Mouse (Mus musculus) adrenal gland, postnatal 14 days (tissue): ENCODE measurements around the gene Cox14. TPM values are rescaled to one million over a fixed set of nuclear protein-coding genes. Genes with fewer than 3 reads are reported as not detected.
"Not testable (repeated sequence)": the region's sequence is repeated elsewhere in the genome, so short reads cannot be mapped to it uniquely, and the experiment has no call there.

Experiments
- DNase-seq: peaks from one replicate; pipeline ENCODE4 v3.0.0; 2021; ENCODE audit warnings: mixed read lengths
- total RNA-seq: library from RNA; stranded (reverse); gene quantifications from 2 replicates; pipeline ENCODE4 v1.2.3, GENCODE M21; 2021

Cox14 gene
- total RNA-seq, 1 experiment from 2014 or later, result 177 TPM

DNA sequence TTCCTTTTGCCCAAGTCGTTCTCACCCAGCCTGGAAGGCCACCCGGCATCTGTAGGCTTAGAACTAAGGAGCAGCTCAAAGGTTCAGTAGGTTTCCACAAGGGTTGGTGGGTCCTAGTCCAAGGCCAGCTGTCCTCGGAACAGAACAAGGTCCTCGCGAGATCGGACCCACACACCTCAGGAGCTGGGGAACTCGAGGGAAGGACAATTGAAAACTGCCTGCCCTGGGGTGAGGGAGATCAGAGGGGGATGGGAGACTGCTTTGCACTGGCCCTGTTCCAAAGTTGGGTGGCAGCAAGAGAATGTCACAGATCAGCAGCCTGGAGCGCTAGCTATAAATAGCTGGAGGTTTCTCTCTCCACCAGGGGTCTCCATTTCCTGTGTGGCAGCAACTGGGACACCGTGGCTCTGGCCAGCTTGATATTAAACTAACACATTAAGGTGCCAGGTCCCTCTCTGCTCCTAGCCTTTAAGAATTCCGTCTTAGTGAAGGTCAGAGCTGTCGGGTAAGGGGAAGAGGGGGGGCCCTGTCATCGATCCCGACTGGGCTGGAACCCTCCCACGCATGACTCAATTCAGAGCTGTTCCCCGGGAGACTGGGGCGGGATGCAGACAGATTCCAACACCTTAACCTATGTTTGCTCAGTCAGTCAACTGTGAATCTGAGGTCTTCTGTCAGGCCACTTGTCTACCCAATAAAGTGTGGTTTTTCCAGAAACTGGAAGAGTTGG is 961 bp upstream of the Cox14 start:
- peak; percentile 92 for DNase-seq

DNA sequence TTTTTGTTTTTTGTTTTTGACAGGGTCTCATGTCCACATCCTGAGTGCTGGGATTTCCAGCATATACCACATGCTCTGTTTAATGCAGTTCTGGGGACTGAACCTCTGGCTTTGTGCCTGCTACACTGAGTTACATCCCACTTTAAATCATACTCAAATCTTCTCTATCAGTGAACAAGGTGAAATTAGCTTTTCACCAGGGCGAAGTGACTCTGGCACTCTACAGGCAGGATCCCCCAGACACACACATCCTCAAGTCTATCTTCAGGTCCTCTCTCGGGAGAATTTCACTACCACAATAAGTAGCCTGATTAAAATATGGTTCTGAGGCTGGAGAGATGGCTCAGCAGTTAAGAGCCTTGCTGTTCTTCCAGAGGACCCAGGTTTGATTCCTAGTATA is 1.1 kb downstream of the Cox14 start:
- no peak for DNase-seq

DNA sequence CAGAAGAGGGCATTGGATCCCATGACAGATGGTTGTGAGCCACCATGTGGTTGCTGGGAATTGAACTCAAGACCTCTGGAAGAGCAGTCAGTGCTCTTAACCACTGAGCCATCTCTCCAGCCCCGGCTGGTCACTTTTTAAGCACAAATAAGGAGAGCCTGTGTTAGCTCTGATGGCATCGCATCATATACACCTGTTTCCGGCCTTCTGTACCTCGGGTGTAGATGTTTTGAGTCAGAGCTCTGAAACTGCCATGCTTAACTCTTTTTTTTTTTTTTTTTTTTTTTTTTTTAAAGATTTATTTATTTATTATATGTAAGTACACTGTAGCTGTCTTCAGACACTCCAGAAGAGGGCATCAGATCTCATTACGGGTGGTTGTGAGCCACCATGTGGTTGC is 1.6 kb downstream of the Cox14 start:
- not testable (repeated sequence) for DNase-seq

DNA sequence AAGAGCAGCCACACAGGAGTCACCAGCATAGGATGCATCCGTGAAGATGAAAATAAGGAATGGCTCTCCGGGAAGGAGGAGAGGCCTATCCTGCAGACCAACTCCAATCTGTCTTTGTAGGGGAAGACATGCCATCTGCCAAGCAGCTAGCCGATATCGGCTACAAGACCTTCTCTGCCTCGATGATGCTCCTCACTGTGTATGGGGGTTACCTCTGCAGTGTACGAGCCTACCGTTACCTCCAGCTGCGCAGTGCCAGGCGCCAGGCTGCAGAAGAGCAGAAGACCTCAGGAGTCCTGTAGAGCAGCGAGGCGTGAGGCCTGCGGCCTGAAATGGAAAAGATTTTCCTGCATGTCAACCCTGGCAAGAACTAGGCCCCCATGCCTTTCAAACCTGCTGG is 2.1 kb downstream of the Cox14 start:
- DNase-seq, result no peak

DNA sequence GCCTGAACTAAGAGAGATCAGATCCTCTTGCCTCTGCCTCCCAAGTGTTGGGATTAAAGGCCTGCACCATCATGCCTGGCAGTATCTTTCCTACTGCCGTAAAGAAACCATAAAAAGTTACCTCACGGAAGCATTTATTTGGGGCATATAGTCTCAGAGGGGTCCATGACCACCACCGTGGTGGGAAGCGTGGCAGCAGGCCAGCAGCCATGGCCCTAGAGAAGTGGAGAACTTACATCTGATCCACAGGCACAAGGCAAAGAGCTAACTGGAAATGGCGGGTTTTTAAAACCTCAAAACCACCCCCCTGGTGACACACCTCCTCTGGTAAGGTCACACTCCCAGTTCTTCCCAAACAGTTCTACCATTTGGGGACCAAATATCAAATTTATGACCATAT is 2.8 kb downstream of the Cox14 start:
- no peak for DNase-seq

DNA sequence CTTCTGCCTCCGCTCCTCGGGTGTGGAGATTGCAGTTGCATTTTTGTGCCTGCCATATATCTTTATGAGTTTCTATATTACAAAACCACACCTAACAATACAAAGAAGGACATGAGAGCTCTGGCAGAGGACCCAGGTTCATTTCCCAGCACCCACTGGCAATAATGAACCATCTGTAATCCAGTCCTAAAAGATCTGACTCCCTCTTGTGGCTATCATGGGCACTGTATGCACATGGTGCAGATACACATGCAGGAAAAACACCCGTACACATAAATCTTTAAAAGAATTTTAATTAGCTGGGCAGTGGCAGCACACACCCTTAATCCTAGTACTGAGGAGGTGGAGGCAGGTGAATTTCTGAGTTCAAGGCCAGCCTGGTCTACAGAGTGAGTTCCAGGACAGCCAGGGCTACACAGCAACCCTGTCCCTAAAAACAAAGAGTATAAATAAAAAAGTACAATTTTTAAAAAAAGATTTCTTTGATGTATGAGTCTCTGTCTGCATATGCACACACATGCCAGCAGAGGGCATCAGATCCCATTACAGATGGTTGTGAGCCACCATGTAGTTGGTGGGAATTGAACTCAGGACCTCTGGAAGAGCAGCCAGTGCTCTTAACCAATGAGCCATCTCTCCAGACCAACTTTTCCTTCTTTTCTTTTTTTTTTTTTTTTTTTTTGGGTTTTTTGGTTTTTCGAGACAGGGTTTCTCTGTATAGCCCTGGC is 3.8 kb downstream of the Cox14 start:
- no peak for DNase-seq

DNA sequence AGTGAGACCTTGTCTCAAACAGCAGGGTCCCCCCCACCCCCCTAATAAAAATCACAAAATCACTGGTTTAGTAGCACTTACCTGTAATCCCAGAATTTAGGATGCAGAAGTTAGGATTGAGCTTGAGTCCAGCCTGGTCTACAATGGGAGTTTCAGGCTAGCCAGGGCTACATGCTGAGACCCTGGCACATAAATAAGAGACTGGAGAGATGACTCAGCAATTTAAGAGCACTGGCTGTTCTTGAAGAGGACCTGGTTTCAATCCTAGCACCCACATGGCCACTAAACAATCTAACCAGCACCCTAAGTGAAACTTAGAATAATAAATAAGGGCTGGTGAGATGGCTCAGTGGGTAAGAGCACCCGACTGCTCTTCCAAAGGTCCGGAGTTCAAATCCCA is 5.7 kb downstream of the Cox14 start:
- DNase-seq, result no peak

DNA sequence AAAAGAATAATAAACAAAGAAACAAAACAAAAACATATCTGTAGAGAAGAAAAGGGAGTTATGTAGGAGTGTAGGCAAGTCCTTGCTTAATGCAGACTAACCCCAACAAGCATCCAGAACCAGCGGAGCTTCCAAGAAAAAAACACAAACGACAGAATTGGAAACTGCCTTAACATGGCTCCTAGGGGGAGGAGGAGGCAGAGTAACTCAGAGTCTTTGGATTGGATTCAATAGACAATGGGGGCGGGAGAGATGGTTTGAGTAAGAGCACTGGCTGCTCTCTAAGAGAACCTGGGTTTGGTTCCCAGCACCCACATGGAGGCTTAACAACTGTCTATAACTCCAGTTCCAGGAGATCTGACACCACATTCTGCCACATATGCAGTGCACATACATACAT is 6.3 kb downstream of the Cox14 start:
- no peak for DNase-seq

DNA sequence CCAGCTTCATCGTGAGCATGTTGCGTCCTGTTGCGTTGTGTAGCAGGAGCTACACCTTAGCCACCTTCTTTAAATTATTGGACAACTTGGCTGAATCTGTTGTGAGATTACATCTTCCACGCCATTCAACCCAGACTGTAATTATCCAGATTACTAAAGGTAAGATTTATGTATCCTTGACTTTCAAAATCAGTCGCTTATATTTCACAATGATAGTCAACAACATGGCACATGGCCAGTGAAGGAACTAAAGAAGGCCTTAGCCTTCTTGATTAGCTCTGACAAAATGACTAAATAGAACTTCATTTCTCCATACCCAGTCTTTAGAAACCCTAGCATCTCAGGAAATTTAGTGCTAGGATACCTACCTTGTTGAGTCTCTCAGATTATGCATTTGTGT is 7.8 kb downstream of the Cox14 start:
- peak; percentile 55 for DNase-seq

DNA sequence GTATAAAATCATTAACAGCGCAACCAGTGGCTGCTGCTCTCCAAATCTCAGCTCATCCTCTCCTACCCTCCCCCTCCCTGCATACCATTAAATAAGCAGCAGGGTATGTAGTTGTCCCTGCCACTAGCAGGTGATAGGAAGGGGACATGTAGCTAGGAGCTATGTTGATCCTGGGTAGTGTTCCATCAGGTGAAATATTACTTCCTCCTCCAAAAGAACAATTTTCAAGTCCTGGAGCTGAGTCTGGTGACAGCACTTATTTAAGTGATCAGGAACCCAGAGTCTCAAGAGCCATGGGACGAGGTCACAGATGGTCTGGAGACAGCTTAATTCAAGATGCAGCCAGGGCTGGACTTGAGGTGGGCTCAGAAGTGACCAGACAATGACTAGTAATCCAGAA is 10.2 kb downstream of the Cox14 start:
- DNase-seq, result peak; percentile 99

DNA sequence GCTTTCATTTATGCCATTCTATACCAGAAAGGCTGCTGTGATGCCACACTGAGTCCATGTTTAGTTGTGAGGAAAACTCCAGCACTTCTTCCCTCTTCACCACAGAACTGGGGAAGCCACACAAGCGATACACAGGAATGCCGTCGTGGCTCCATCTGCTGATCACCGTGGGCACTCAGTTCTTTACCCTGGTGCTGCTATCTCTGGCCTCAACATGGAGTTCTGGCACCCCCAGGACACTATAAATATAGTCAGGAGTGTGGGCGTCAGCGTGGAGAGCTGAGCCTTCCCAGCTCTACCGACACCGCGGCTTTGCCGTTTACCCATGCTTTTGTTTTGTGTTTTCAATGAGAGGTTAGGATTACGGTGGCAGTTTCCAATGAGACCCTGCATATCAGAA is 11.3 kb downstream of the Cox14 start:
- DNase-seq, result no peak

DNA sequence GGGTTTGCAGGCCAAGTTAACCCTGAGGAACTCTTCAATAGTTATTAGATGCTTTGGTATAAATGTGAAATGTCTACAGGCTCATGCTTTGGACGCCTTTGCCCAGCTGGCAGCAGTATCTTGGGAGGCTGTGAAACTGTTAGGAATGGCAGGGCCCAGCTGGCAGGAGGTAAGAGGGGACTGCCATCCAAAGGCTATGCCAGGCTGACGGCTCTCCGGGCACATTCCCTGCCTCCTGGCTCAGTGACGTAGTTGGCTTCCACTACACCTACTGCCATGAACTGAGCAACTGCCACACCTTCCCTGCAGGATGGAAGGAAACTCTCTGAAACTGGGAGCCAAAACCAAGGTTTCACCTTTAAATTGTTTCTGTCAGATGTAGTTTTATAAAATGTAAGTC is 14.8 kb downstream of the Cox14 start:
- peak; percentile 17 for DNase-seq

DNA sequence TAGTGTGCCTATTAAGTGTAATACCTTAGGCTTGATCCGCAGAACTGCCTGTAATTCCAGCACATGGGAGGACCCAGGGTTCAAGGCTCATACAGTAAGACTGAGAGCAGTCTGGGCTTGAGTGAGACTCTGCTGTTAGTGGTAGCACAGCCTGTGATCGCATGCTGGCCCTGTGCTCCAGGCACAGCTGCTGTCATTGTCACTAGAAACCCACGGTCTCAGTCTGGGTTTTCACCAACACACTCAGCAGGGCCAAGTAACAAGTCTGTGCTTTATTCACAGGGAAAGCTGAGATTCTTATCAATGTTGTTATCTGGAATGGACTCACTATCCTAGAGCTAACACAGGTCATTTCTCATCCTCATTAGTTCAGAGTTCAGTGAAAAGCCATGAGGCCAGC is 28.8 kb downstream of the Cox14 start:
- no peak for DNase-seq

DNA sequence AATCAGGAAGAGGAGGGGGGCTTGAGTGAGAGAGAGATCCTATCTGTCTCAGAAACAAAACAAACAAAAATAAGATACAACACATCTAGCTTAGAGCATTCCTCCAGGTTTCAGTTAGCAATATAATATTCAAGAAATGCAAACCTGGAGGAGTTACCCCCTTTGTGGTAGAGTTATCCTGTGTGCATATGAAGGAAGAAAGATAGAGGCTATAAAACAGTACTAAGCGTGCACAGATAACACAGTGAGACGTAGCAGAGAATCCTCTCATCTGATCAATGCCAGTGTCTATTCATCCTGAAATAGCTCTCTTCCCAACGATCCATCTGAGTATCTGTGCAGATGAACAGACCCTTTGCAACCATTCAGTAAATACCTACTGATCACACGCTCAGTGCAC is 42.0 kb downstream of the Cox14 start:
- no peak for DNase-seq

DNA sequence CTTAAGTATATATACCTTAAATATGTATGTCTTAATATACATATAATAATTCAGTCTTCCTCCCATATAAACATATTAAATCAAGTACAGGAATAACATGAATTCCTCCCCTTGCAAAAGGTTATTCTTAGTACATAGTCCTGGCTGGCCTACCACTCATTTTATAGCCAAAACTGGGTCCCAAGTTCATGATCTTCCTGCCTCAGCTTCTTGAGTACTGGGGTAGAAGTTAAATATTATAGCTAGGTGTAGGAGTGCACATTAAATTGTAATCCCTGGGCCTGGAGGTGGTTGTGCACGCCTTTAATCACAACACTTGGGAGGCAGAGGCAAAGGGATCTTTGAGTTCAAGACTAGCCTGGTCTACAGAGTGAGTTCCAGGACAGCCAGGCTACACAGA is 43.3 kb downstream of the Cox14 start:
- no peak for DNase-seq

DNA sequence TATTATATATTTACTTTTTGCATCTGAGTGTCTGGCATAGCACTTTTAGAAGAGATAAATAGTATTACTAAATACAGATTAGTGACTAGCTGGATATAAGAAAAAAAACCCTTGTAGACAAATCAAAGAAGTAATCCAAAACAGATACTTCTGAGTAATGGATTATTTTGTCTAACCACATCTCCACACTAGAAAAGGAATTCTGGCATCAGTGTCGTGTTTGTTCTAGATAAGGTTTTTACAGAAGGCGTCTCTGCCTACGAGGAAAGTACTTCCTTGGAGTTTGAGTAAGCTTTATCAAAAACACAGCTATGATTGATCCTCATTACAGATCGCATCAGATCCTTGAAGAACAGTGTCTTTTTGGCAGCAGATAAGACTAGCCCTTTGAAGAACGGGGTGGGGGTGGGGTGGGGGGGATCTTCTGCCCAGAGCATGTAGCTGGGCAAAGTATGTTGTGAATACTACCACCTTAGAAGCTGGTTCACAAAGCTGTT is 45.6 kb downstream of the Cox14 start:
- DNase-seq, result no peak

DNA sequence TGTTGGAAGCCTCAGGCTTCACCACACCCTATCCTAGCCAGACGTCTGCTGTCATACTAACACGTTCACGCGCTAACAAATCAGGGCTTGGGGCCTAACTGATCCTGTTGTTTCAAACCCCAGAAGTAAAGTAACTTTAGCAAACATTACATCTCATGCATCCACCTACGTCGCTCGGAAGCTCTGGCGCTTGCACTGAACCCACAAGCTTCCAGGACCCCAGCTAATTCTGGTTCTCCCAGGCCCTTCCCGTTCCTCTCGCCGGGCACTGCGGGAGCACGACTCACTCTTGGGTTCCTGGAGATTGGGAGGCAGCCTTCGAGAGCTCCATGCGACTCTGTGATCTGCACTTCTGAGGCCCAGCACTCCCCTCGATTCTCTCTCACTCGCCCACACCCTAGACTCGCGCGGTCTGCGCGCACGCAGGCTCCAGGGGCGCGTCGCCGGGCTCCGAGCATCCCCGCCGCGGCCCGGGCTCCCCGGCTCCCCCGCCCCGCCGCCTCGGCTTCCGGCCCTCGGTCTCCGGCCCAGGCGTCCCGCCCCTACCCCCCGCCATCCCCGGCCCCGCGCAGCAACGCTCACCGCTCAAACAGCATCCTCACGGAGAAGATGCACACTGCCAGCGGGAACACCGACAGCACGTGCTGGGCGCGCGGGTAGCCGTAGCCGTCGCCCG is 46.3 kb downstream of the Cox14 start:
- no peak for DNase-seq

DNA sequence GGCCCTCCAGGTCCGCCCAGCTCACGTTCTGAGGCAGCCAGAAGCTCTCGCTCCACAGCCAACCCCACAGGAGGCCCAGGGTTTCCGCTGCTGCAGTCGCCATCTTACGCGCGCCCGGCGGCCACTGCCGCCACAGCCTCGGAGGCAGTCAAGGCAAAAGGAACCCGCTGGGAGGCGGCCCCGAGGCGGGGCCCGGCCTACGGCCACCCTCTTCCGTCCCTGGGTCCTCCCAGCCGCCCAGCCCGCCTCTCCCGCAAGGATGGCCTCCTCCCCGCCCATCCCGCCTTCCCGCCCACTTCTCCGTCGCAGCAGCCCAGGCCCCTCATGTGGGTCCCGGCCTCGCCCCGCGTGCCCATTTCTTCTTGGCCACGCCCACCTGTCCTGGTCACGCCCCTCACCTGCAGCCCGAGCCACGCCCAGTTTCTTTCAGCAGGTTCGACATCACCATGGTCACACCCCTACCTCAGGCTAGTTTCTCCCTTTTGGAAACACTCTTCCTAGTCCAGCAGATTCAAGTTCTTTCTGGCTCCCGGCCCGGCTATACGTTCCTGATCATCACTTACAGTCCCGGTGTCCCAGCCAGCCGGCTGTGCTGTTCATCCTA is 47.0 kb downstream of the Cox14 start:
- DNase-seq, result peak; percentile 96

DNA sequence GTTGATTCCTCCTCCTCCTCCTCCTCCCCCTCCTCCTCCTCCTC is 47.3 kb downstream of the Cox14 start, which contains the start of gene Cers5:
Gene Cers5 (minus strand): TSS at position 5 of the 44 bp plus-strand sequence.
- not testable (repeated sequence) for DNase-seq

DNA sequence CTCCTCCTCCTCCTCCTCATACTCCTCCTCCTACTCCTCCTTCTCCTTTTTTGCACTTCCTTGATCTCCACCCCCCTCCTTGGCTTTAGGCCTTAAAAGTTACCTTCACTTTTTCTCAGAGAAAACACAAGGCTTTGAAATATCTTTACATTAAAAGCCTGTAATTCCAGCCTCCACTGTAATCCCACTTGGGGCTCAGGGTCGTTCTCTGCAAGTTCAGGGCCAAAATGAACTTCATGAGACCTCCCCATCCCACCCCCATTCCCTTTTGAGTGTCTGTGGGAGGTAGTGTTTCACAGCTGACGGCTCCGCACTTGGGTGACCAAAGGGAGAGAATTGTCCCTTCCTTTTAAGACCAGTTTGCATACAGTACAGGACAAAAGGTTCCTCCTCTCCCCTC is 47.5 kb downstream of the Cox14 start:
- no peak for DNase-seq
